Mouse (Mus musculus): ENCODE measurements around the gene Lyzl4. TPM values are rescaled to one million over a fixed set of nuclear protein-coding genes. Genes with fewer than 3 reads are reported as not detected.

Lyzl4 gene
- polyA plus RNA-seq, 1 experiment: 0.51 TPM

- no peak overlapping the region for H3K4me3 ChIP-seq (replicated peaks)
- H3K4me1 ChIP-seq: peaks cover 34% of the 10 kb centered on the region
- no peaks in the 10 kb centered on the region for H3K36me3 ChIP-seq (replicated peaks; ENCODE audit: low read length)
- peaks cover 38% of the 10 kb centered on the region for H3K9me3 ChIP-seq
- H3K27me3 ChIP-seq (replicated peaks): peaks cover 83% of the 10 kb centered on the region
- TF ChIP-seq GATA1 (IDR thresholded peaks at IDR 0.05; ENCODE audit: borderline replicate concordance, low read length) (no peak), FLI1 (IDR thresholded peaks at IDR 0.05; ENCODE audit: low read length) (no peak)
Measured at GRCm38 (mm10) chr9:121613192-121613591, 28.7 kb downstream of the Lyzl4 start.

GRCm38 (mm10) chr9:121609381-121609780 lies 32.5 kb downstream of the Lyzl4 start:
- Histone ChIP-seq H3K27me3 (replicated peaks) (peaks cover 80% of the 10 kb centered on the region), H3K4me3 (replicated peaks) (no peak overlapping the region), H3K4me1 (peaks cover 20% of the 10 kb centered on the region), H3K36me3 (replicated peaks; ENCODE audit: low read length) (no peaks in the 10 kb centered on the region), H3K9me3 (peaks cover 38% of the 10 kb centered on the region)
- TF ChIP-seq GATA1 (IDR thresholded peaks at IDR 0.05; ENCODE audit: borderline replicate concordance, low read length) (no peak), FLI1 (IDR thresholded peaks at IDR 0.05; ENCODE audit: low read length) (no peak)

GRCm38 (mm10) chr9:121606498-121607096 lies 35.3 kb downstream of the Lyzl4 start:
- no peaks in the 10 kb centered on the region for H3K36me3 ChIP-seq (replicated peaks; ENCODE audit: low read length)
- peak overlapping the region; percentile 8 for H3K4me3 ChIP-seq (replicated peaks)
- H3K9me3 ChIP-seq: peaks cover 21% of the 10 kb centered on the region
- peaks cover 5% of the 10 kb centered on the region; the same call in 1 of the 2 replicates for H3K4me1 ChIP-seq
- TF ChIP-seq GATA1 (IDR thresholded peaks at IDR 0.05; ENCODE audit: borderline replicate concordance, low read length) (no peak), FLI1 (IDR thresholded peaks at IDR 0.05; ENCODE audit: low read length) (no peak)
- H3K27me3 ChIP-seq (replicated peaks): peaks cover 81% of the 10 kb centered on the region

GRCm38 (mm10) chr9:121605414-121606278 lies 36.2 kb downstream of the Lyzl4 start:
- peaks cover 5% of the 10 kb centered on the region; the same call in 1 of the 2 replicates for H3K4me1 ChIP-seq
- H3K4me3 ChIP-seq (replicated peaks): no peak overlapping the region
- TF ChIP-seq FLI1 (IDR thresholded peaks at IDR 0.05; ENCODE audit: low read length) (no peak), GATA1 (IDR thresholded peaks at IDR 0.05; ENCODE audit: borderline replicate concordance, low read length) (no peak)
- H3K27me3 ChIP-seq (replicated peaks): peaks cover 82% of the 10 kb centered on the region
- H3K9me3 ChIP-seq: peaks cover 12% of the 10 kb centered on the region
- no peaks in the 10 kb centered on the region for H3K36me3 ChIP-seq (replicated peaks; ENCODE audit: low read length)

- Histone ChIP-seq H3K27me3 (replicated peaks) (peaks cover 78% of the 10 kb centered on the region), H3K4me1 (no peaks in the 10 kb centered on the region), H3K9me3 (peaks cover 1% of the 10 kb centered on the region; the same call in 1 of the 2 replicates), H3K36me3 (replicated peaks; ENCODE audit: low read length) (no peaks in the 10 kb centered on the region), H3K4me3 (replicated peaks) (no peak overlapping the region)
- TF ChIP-seq GATA1 (IDR thresholded peaks at IDR 0.05; ENCODE audit: borderline replicate concordance, low read length) (no peak), FLI1 (IDR thresholded peaks at IDR 0.05; ENCODE audit: low read length) (no peak)
Measured at GRCm38 (mm10) chr9:121602381-121602780, 39.5 kb downstream of the Lyzl4 start.

- Histone ChIP-seq H3K9me3 (peaks cover 8% of the 10 kb centered on the region; the same call in 1 of the 2 replicates), H3K4me3 (replicated peaks) (no peak overlapping the region), H3K4me1 (no peaks in the 10 kb centered on the region), H3K36me3 (replicated peaks; ENCODE audit: low read length) (no peaks in the 10 kb centered on the region), H3K27me3 (replicated peaks) (peaks cover 75% of the 10 kb centered on the region)
- TF ChIP-seq GATA1 (IDR thresholded peaks at IDR 0.05; ENCODE audit: borderline replicate concordance, low read length) (no peak), FLI1 (IDR thresholded peaks at IDR 0.05; ENCODE audit: low read length) (no peak)
Measured at GRCm38 (mm10) chr9:121600861-121601427, 41.0 kb downstream of the Lyzl4 start.

- no peaks in the 10 kb centered on the region for H3K4me1 ChIP-seq
- H3K36me3 ChIP-seq (replicated peaks; ENCODE audit: low read length): no peaks in the 10 kb centered on the region
- TF ChIP-seq GATA1 (IDR thresholded peaks at IDR 0.05; ENCODE audit: borderline replicate concordance, low read length): no peak
- peaks cover 74% of the 10 kb centered on the region for H3K27me3 ChIP-seq (replicated peaks)
- no peak overlapping the region for H3K4me3 ChIP-seq (replicated peaks)
- H3K9me3 ChIP-seq: peaks cover 8% of the 10 kb centered on the region; the same call in 1 of the 2 replicates
Measured at GRCm38 (mm10) chr9:121600201-121600860, 41.6 kb downstream of the Lyzl4 start.

GRCm38 (mm10) chr9:121599551-121599950 lies 42.3 kb downstream of the Lyzl4 start:
- no peak overlapping the region for H3K4me3 ChIP-seq (replicated peaks)
- no peak for TF ChIP-seq GATA1 (IDR thresholded peaks at IDR 0.05; ENCODE audit: borderline replicate concordance, low read length)
- no peak for TF ChIP-seq FLI1 (IDR thresholded peaks at IDR 0.05; ENCODE audit: low read length)
- H3K4me1 ChIP-seq: no peaks in the 10 kb centered on the region
- H3K27me3 ChIP-seq (replicated peaks): peaks cover 82% of the 10 kb centered on the region
- H3K9me3 ChIP-seq: peaks cover 8% of the 10 kb centered on the region; the same call in 1 of the 2 replicates
- H3K36me3 ChIP-seq (replicated peaks; ENCODE audit: low read length): no peaks in the 10 kb centered on the region

GRCm38 (mm10) chr9:121598106-121598505 lies 43.8 kb downstream of the Lyzl4 start:
- Histone ChIP-seq H3K9me3 (peaks cover 8% of the 10 kb centered on the region; the same call in 1 of the 2 replicates), H3K4me3 (replicated peaks) (no peak overlapping the region), H3K4me1 (no peaks in the 10 kb centered on the region), H3K27me3 (replicated peaks) (peaks cover 81% of the 10 kb centered on the region), H3K36me3 (replicated peaks; ENCODE audit: low read length) (no peaks in the 10 kb centered on the region)
- no peak for TF ChIP-seq FLI1 (IDR thresholded peaks at IDR 0.05; ENCODE audit: low read length)
